Comparison of ENCODE assay signal across 12 mouse cellular contexts in the genomic region with DNA sequence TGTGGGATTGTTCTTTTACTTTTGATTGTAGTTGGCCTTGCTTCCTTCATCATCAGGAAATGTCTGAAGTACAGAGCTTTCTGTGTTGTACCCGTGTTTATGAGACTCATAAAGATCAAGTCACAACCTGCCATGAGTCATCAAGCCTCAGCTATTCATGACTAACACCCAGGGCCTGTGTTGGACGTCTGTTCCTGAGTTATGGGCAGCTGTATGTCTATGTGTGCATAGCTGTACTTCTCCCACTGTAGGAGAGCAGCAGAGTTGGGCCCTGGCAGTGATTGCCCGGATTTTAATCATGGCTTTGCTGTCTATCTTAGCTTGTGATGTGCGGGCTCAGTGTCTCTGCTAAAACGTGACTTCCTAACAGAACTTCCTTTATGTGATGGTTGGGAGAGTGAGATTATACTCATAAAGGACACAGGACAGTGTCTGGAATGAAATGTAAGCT. TPM values are rescaled to one million over a fixed set of nuclear protein-coding genes. Genes with fewer than 3 reads are reported as not detected.
DNase-seq lines count a peak whose midpoint lies in the region; ATAC-seq lines count a peak whose summit lies in the region.
"Had no signal": no experiment of that assay in that cellular context is flagged by ENCODE, and none has a peak within 500 bp of the region (broad histone marks: within the 10 kb centered on the region; RNA-seq: fewer than 3 reads in every experiment).

No protein-coding gene starts in this region.

- no peak for DNase-seq in heart, postnatal 25 days (ENCODE audit: low spot score)
- peak; percentile 93 for DNase-seq in 416B (ENCODE audit: low read depth)
- DNase-seq in liver, embryonic 11.5 days (ENCODE audit: low spot score), result no peak
- no peak for DNase-seq in embryo, embryonic 11 days
- DNase-seq in layer of hippocampus, adult 9-11 months, result no peak
- no peak for DNase-seq in cerebellum, adult 11-12 months
- DNase-seq: cerebellum, adult 9-10 months had no signal

- ATAC-seq in heart, embryonic 11.5 days (replicated peaks; ENCODE audit: insufficient number of reproducible peaks, low FRiP score, low TSS enrichment), result no peak
- ATAC-seq in activated CD4-positive, CD25-positive, alpha-beta regulatory T cell, adult 4 months, result peak; percentile 61
- ATAC-seq in liver, embryonic 11.5 days (replicated peaks; ENCODE audit: low FRiP score), result peak; percentile 2; the same call in 1 of the 2 replicates
- ATAC-seq: forebrain, embryonic 13.5 days had no signal

- no peaks in the 10 kb centered on the region for H3K4me1 ChIP-seq in heart, embryonic 11.5 days (ENCODE audit: control insufficient read depth, insufficient read depth, low read length)
- peaks cover 6% of the 10 kb centered on the region for H3K4me1 ChIP-seq in liver, embryonic 11.5 days (replicated peaks; ENCODE audit: control insufficient read depth, insufficient read depth, low read length)
- H3K4me1 ChIP-seq: forebrain, embryonic 13.5 days had no signal

- no peak overlapping the region for H3K9ac ChIP-seq in heart, embryonic 11.5 days (ENCODE audit: low read depth, low read length)
- H3K9ac ChIP-seq in liver, embryonic 11.5 days (ENCODE audit: low read depth, low read length), result no peak overlapping the region
- H3K9ac ChIP-seq: forebrain, embryonic 13.5 days had no signal

- peaks cover 25% of the 10 kb centered on the region for H3K36me3 ChIP-seq in heart, embryonic 11.5 days (ENCODE audit: control insufficient read depth, insufficient read depth, low read length)
- peaks cover 32% of the 10 kb centered on the region for H3K36me3 ChIP-seq in liver, embryonic 11.5 days (ENCODE audit: control insufficient read depth, insufficient read depth, low read length)

- 0 out of 2 replicates have a peak overlapping the region, but pooled peaks have one; percentile 15 for H3K27ac ChIP-seq in heart, embryonic 11.5 days (ENCODE audit: low read depth, low read length)
- peak overlapping the region; percentile 64; the same call in 1 of the 2 replicates for H3K27ac ChIP-seq in liver, embryonic 11.5 days (ENCODE audit: low read depth, low read length)
- H3K27ac ChIP-seq: forebrain, embryonic 13.5 days had no signal

- intact Hi-C loops in heart, postnatal 25 days (cut with DNase I), result no loop called here

- H3K27me3 ChIP-seq in heart, embryonic 11.5 days (ENCODE audit: control insufficient read depth, insufficient read depth, low read length), result no peaks in the 10 kb centered on the region
- H3K27me3 ChIP-seq in liver, embryonic 11.5 days (replicated peaks; ENCODE audit: control insufficient read depth, insufficient read depth, low read length), result no peaks in the 10 kb centered on the region
- H3K27me3 ChIP-seq: forebrain, embryonic 13.5 days had no signal

- 62% methylated on average over 5 of the region's 5 CpGs for WGBS in heart, embryonic 11.5 days (ENCODE audit: insufficient replicate concordance)
- 51% methylated on average over 5 of the region's 5 CpGs for WGBS in liver, embryonic 11.5 days

- H3K4me2 ChIP-seq in heart, embryonic 11.5 days, result no peak overlapping the region
- H3K4me2 ChIP-seq in liver, embryonic 11.5 days, result peak overlapping the region; percentile 40
- H3K4me2 ChIP-seq: forebrain, embryonic 13.5 days had no signal

- H3K9me3 ChIP-seq in heart, embryonic 11.5 days (replicated peaks; ENCODE audit: control insufficient read depth, low read length), result no peaks in the 10 kb centered on the region
- H3K9me3 ChIP-seq in liver, embryonic 11.5 days (ENCODE audit: control insufficient read depth, low read length), result no peaks in the 10 kb centered on the region
- H3K9me3 ChIP-seq: forebrain, embryonic 13.5 days had no signal

- H3K4me3 ChIP-seq in heart, embryonic 11.5 days (ENCODE audit: low read depth, low read length), result no peak overlapping the region
- no peak overlapping the region for H3K4me3 ChIP-seq in liver, embryonic 11.5 days (ENCODE audit: low read depth, low read length)
- H3K4me3 ChIP-seq: forebrain, embryonic 13.5 days had no signal

RNA-seq across cellular contexts. Expression of a gene that starts 31.3 kb away (rescaled TPM):
- polyA plus RNA-seq in heart, embryonic 11.5 days (2014; fragmentation: Nextera tagmentation; extraction: Ambion mirVana), result 26.7 and 32.6 TPM in 2 replicates
- total RNA-seq in heart, postnatal 25 days (2021), result 10 to 100 TPM; 52.1 to 59.3 TPM
- 100 to 1,000 TPM; 172 to 177 TPM for polyA plus RNA-seq in activated CD4-positive, CD25-positive, alpha-beta regulatory T cell, adult 4 months (2017; shearing (Covaris generic))
- polyA plus RNA-seq in liver, embryonic 11.5 days (2014; fragmentation: Nextera tagmentation; extraction: Ambion mirVana), result 18.6 and 20.4 TPM in 2 replicates

RNA-seq across cellular contexts. Expression of a gene that starts 46.8 kb away (rescaled TPM):
- polyA plus RNA-seq in heart, embryonic 11.5 days (2014; fragmentation: Nextera tagmentation; extraction: Ambion mirVana), result not detected in 2 replicates
- total RNA-seq in heart, postnatal 25 days (2021), result not detected
- not detected for polyA plus RNA-seq in activated CD4-positive, CD25-positive, alpha-beta regulatory T cell, adult 4 months (2017; shearing (Covaris generic))
- not detected in 2 replicates for polyA plus RNA-seq in liver, embryonic 11.5 days (2014; fragmentation: Nextera tagmentation; extraction: Ambion mirVana)
- total RNA-seq: layer of hippocampus, adult 18-20 months had no signal
- polyA plus RNA-seq: forebrain, embryonic 13.5 days; stomach, embryonic 14.5 days had no signal

RNA-seq across cellular contexts. Expression of a gene that starts 52.6 kb away (rescaled TPM):
- polyA plus RNA-seq in heart, embryonic 11.5 days (2014; fragmentation: Nextera tagmentation; extraction: Ambion mirVana), result 23.8 and 25.8 TPM in 2 replicates
- 1 to 10 TPM; 8.0 to 8.2 TPM for total RNA-seq in heart, postnatal 25 days (2021)
- 100 to 1,000 TPM; 182 to 204 TPM for polyA plus RNA-seq in activated CD4-positive, CD25-positive, alpha-beta regulatory T cell, adult 4 months (2017; shearing (Covaris generic))
- polyA plus RNA-seq in liver, embryonic 11.5 days (2014; fragmentation: Nextera tagmentation; extraction: Ambion mirVana), result 28.8 and 30.3 TPM in 2 replicates
